Mouse (Mus musculus) Muller cell, postnatal 12 days (primary cell): Measurements from ENCODE around the gene Cdk2ap2.
"Not testable (repeated sequence)": the region's sequence is repeated elsewhere in the genome, so short reads cannot be mapped to it uniquely, and the experiment has no call there.

Experiments
- DNase-seq: peaks from one replicate; pipeline ENCODE4 v3.0.0-alpha.2; 2015; ENCODE audit errors: inconsistent ontology term

Cdk2ap2 gene

DNA sequence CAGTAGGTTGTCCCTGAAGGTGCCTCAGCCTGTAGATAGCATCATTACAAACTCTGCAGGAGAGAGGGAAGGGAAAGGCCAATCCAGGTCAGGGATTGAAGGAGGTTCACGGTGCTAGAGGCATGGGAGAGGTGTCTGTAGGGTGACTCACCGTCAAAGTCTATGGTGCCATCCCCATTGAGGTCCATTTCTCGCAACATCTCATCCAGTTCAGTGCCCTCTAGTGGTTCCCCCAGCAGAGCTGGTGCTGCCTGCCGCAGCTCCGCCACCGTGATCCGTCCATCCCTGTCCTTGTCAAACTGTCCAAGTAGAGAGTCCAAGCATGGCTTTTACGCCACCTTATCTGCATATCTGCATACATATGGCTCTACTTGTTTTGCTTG lies 39.0 kb downstream of the Cdk2ap2 start:
- DNase-seq: not testable (repeated sequence)

DNA sequence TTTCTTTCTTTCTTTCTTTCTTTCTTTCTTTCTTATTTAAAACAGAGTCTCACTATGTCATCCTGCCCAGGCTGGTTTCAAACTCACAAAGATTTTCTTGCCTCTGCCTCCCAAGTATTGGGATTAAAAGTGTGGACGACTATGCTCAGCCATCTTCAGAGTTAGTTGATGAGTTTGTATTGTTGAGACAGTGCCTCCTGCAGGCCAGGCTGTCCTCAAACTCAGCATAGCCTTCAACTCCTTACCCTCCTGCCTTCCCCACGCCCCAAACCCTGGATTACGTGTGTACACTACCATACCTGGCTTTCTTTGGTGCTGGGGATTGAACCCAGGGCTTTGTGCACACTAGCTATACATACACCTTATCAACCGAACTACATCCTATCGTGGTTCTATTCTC lies 39.5 kb downstream of the Cdk2ap2 start:
- DNase-seq: no peak

DNA sequence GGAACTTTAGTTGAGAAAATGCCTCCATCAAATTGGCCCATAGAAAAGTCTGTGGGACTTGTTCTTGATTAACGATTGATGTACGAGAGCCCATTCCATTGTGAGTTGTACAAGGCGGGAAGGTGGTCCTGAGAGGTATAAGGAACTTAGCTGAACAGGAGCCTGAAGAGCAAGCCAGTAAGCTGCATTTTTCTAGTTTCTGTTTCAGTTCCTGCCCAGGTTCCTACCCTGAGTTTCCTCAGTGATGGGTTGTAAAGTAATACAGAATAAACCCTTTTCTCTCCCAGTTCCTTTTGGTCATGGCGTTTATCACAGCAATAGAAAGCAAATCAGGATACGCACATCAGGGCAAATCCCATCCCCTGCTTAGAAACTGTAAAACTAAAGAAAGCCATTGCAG lies 40.9 kb downstream of the Cdk2ap2 start:
- DNase-seq: no peak

DNA sequence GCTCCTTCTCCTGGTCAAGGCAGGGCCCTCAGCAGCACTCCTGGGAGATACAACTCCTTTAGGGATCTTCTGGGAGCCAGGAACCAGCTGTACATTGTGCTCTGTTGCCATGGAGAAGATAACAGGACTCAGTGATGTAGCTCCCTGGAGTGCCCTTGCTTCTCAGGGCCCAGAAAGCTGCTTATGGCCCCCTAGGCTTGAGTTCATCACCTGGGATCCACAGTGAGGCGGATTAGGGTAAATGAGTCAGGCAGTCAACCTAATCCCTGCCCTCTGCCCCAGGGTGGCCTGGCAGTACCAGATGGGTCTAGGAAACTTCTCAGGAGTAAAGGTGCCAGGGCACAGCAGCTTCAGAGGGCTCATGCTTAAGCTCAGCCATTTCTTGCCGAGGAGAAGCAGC lies 42.5 kb downstream of the Cdk2ap2 start, which contains the start of gene Gpr152:
Gene Gpr152 (plus strand): TSS at position 342 of the 400 bp plus-strand sequence.
- DNase-seq: no peak

DNA sequence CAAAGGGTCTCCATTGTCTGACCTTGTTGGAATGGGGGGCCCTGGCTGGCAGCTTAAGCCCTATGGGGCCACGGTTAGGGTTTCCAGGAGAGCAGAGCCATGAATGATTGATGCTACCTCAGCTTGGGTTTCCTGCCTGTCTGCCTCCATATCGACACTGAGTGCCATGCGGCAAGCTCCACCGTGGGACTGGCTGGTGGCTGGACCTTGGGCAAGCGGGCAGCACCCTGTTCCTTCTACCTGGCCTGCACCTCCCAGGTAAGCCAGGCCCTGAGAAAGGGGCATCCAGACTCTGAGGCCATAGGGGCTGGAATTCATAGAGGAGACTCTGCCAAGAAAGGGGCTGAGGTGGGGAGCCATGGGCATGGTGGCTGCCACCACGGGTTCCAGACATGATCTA lies 43.2 kb downstream of the Cdk2ap2 start:
- no peak for DNase-seq

DNA sequence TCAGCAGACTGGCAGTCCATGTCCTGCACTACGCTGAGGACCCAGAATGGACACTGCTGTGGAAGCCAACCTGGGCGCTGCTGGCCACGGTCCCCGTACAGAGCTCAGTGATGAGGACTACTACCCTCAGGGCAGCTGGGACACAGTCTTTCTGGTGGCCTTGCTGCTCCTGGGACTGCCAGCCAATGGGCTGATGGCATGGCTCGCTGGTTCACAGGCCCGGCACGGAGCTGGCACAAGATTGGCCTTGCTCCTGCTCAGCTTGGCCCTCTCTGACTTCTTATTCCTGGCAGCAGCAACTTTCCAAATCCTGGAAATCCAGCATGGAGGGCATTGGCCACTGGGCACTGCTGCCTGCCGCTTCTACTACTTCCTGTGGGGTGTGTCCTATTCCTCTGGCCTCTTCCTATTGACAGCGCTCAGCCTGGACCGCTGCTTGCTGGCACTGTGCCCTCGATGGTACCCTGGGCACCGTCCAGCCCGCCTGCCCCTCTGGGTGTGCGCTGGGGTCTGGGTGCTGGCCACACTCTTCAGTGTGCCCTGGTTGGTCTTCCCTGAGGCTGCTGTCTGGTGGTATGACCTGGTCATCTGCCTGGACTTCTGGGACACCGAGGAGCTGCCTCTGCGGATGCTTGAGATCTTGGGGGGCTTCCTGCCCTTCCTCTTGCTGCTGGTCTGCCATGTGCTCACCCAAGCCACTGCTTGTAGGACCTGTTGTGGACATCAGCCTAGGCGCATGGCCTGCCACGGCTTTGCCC lies 45.6 kb downstream of the Cdk2ap2 start:
- no peak for DNase-seq

DNA sequence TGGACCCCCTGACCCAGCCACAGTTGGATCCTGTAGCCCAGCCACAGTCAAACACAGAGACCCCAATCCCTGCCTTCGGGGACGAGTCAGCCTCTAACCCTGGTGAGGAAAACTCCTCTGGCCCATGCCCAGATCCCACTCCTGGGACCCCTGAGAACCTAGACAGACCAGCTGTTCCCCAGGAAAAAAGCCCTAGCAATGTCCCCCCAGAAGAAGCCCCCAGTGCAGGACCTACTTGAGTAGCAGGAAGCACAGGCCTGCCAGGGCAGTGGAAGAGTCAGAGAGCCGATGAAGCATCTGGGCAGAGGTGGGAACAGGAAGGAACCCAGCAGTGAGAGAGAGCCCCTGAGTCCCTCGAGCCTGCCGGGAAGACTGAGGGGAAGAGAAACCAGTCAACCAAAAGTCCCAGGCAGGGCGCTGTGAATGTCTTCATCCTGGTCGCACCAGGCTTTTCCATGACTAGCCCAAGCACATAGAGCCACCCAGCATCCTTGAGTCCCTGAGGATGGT lies 46.8 kb downstream of the Cdk2ap2 start, which contains the start of gene Cabp4:
Gene Cabp4 (minus strand): TSS at position 275 of the 510 bp plus-strand sequence.
- DNase-seq: no peak

DNA sequence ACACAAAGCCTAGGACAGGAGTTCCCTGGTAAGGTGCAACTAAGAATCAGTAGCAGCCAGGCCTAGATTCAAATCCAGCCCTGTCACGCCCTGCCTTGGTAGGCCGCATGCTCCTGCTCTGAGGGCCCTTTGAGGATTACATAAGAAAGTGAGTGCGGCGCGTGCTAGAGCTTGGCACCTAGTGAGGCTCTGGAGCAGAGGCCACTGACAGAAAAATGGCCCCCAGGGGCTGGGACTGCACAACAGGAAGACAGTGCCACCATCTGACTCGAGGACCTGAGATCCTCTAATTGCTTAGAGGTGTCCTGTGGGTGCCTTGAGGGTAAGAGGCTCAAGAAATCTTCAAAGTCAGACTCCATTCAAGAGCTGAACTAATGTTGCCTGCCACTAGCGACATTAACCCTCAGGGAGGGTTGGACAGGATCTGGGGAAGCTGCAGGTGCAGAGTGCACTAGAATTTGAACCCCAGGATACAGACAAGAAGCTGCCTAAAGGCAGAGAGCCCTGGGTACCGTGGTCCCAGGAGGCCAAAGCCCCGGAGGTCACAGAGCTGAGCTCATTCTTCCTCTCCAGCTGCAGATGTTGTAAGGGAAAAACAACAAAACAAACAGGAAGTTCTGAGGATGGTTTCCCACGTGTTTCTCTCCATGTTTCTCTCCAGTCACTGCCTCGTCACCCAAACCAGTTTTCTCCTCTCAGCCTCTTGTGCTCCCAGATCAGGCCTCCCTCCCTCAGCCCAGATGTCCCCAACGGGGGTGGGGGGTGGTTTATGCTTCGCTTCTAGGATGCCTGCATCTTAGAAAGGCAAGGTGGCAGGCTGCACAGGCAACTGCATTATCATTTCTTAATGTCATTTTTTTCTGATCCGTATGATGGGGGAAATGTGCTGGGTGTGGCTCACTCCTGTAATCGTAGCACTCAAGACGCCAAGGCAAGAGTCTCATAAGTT lies 47.8 kb downstream of the Cdk2ap2 start:
- no peak for DNase-seq

DNA sequence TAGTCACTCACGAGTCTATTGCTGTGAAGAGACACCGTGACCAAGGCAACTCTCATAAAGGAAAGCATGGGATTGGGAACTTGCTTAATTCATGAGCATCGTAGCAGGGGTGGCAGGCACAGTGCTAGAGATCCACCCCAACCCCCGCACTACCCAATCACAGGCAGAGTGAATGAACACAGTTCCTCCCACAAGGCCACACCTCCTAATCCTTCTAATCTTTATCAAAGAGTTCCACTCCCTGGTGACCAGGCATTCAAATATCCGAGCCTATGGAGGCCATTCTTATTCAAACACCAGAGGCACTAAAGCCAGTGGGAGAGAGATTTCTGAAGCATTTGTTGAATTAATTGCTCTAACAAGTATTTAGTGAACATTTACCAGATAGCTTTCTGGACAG lies 49.0 kb downstream of the Cdk2ap2 start:
- no peak for DNase-seq

DNA sequence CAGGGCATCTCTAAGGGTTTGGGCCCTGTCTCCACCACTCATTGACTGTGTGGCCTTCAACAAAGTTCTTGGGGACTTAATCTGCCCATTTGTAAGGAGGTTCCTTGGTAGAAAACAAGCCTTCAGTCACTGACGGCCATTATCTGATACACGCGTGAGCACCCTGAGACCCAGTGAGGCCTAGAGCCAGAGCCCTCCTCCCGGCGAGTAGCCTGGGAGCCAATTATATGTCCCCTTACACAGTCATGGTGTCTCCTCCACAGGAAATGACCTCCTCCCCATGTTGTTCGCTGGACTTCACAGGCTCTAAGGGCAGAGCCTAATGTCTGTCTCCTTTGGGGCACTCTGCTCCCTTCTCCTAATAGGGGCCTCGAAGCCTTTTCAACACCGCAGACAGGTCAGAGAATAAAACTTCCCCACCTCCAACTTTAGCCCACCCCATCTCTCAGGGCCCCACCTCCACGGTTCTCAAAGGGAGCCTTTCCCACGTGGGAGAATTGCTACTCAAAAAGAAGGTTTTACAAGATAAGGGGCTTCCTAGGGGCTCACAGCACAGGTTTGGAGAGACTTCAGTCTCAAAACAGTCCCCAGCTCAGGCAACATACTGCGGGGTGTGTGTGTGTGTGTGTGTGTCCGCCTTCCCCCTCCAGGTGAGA lies 49.5 kb downstream of the Cdk2ap2 start:
- no peak for DNase-seq

DNA sequence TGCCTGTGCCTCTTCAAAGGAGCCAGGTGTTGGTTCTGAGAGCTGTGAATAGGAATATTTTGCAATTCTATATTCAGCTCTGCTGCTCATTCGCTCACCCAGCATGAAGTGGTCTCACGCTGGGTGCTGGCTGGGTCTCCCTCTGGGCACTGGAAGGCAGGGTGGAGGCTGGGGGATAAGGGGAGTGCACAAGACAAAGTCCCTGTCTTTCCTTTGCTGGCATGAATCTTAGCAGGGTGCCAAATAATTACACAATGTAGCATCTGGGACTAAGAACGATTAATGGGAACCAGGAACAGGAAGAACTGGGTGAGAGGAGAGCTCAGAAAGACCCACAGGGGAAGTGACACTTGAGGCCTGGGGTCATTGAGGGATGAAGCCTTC lies 50.0 kb downstream of the Cdk2ap2 start:
- no peak for DNase-seq

DNA sequence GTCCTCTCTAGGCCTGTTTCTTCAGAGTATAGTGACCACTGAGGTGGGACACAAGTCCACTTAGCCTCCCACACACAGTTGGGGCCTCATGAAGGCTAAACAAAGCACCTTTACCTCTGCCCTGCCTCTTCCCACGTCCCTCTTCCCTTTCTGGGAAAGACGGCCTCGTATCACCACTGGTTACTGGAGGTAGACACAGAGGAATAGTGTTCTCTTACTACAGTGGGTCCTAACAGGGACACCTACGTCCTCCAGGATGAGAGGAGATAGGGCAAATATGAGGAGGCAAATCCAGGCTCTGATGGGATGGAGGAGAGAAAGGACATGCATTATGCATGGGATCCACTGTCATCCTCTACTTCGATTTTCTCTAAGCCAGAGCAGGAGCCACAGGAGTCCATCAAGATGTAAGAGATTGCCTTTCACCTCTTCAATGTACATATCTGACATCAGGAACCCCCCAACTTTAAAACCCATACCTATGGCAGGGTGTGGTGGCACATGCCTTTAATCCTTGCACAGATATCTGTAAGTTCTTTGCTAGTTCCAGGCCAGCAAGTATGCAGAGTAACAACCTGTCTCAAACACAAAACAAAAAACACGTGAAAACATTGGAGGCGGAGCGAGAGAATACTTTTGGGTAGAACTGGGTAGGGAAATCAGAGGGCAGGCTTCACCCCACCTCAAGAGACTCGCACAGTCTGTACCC lies 51.0 kb downstream of the Cdk2ap2 start:
- no peak for DNase-seq

DNA sequence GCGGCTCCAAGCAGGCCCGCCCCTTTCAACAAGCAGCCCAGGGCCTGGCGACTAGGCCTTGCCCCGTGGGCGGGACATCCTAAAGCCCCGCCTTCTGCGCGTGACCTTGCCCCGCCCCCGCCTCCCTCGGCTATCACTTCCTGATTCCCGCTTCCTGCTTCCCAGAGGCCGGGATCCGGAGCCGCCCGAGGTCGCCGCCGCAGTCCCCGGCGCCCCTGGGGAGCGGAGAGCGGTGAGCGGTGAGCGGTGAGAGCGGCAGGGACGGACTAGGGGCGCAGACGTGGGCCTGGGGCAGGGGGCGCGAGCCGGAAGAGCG lies 51.5 kb downstream of the Cdk2ap2 start, which contains the start of gene Coro1b:
Gene Coro1b (plus strand): TSS at position 129 of the 316 bp plus-strand sequence.
- peak; percentile 97 for DNase-seq
